Mouse (Mus musculus) natural killer cell, adult 2 months (primary cell): ENCODE data around the gene Fli1.

Experiments used
- DNase-seq, 2 experiments: peaks; one replicate each; pipeline ENCODE4 v3.0.0; 2022; ENCODE audit warnings: low spot score in 2 of 2

Gene Fli1

GRCm38 (mm10) chr9:32469123-32469751 is 73.4 kb downstream of the Fli1 start:
- DNase-seq = no peak

GRCm38 (mm10) chr9:32468313-32468712 is 74.3 kb downstream of the Fli1 start:
- DNase-seq = no peak

GRCm38 (mm10) chr9:32467443-32467842 is 75.2 kb downstream of the Fli1 start:
- no peak for DNase-seq

GRCm38 (mm10) chr9:32466861-32467260 is 75.8 kb downstream of the Fli1 start:
- DNase-seq = no peak

- peak in 1 of 2 experiments; percentile 10 for DNase-seq
These were observed 86.0 kb downstream of the Fli1 start for GRCm38 (mm10) chr9:32456707-32457106.

GRCm38 (mm10) chr9:32450161-32450560 is 92.5 kb downstream of the Fli1 start:
- DNase-seq = no peak

GRCm38 (mm10) chr9:32448766-32449165 is 93.9 kb downstream of the Fli1 start:
- DNase-seq = no peak

GRCm38 (mm10) chr9:32445789-32446188 is 96.9 kb downstream of the Fli1 start:
- peak; percentile 14 to 46 for DNase-seq

GRCm38 (mm10) chr9:32444453-32445201 is 98.0 kb downstream of the Fli1 start:
- no peak for DNase-seq

GRCm38 (mm10) chr9:32443817-32444216 is 98.8 kb downstream of the Fli1 start:
- no peak for DNase-seq

GRCm38 (mm10) chr9:32443115-32443514 is 99.5 kb downstream of the Fli1 start:
- DNase-seq = no peak

- DNase-seq = no peak
These were observed 108.1 kb downstream of the Fli1 start for GRCm38 (mm10) chr9:32434241-32435213.

GRCm38 (mm10) chr9:32431061-32431460 is 111.6 kb downstream of the Fli1 start:
- no peak for DNase-seq

GRCm38 (mm10) chr9:32425321-32425720 is 117.3 kb downstream of the Fli1 start:
- no peak for DNase-seq

- DNase-seq = no peak
These were observed 122.0 kb downstream of the Fli1 start for GRCm38 (mm10) chr9:32420711-32421110.

- no peak for DNase-seq
These were observed 125.1 kb downstream of the Fli1 start for GRCm38 (mm10) chr9:32417466-32418116.

- no peak for DNase-seq
These were observed 126.7 kb downstream of the Fli1 start for GRCm38 (mm10) chr9:32415952-32416351.

GRCm38 (mm10) chr9:32414956-32415355 is 127.7 kb downstream of the Fli1 start:
- DNase-seq = no peak

GRCm38 (mm10) chr9:32412836-32413580 is 129.7 kb downstream of the Fli1 start:
- DNase-seq = no peak

- no peak for DNase-seq
These were observed 131.2 kb downstream of the Fli1 start for GRCm38 (mm10) chr9:32411507-32411906.

- DNase-seq = no peak
These were observed 132.0 kb downstream of the Fli1 start for GRCm38 (mm10) chr9:32410671-32411070.
